ENCODE assay signal across 8 mouse cellular contexts in genomic region chr17:23672761-23673160, GRCm38 (mm10). TPM values are rescaled to one million over a fixed set of nuclear protein-coding genes. Genes with fewer than 3 reads are reported as not detected.
A peak's percentile ranks its signal among the peaks of the same experiment; 100 is the strongest.
DNase-seq lines count a peak whose midpoint lies in the region; ATAC-seq lines count a peak whose summit lies in the region.

No protein-coding gene starts in this region.

- peaks cover 9% of the 10 kb centered on the region for H3K36me3 ChIP-seq in neural tube, embryonic 11.5 days (ENCODE audit: control insufficient read depth, insufficient read depth, low read length)
- H3K36me3 ChIP-seq in liver, embryonic 12.5 days, result peaks cover 29% of the 10 kb centered on the region

- peak overlapping the region; percentile 60; the same call in 1 of the 2 replicates for H3K4me3 ChIP-seq in neural tube, embryonic 11.5 days (ENCODE audit: low read depth, low read length)
- H3K4me3 ChIP-seq in liver, embryonic 12.5 days, result peak overlapping the region; percentile 65

- H3K9ac ChIP-seq in neural tube, embryonic 11.5 days (ENCODE audit: low read length), result no peak overlapping the region
- H3K9ac ChIP-seq in liver, embryonic 12.5 days, result peak overlapping the region; percentile 64; the same call in 1 of the 2 replicates

- peak; percentile 61 for DNase-seq in cerebellum, adult 9-11 months
- DNase-seq in cerebellum, postnatal 14 days, result no peak
- DNase-seq in neural tube, embryonic 11.5 days (ENCODE audit: low spot score), result no peak
- no peak for DNase-seq in neural tube, embryonic 10.5 days (ENCODE audit: extremely low spot score, low spot score)
- DNase-seq in adrenal gland, postnatal 4 days (ENCODE audit: low spot score in 2 of 2), result no peak
- no peak for DNase-seq in ovary, postnatal 36 days (ENCODE audit: low spot score)

- no peak for ATAC-seq in neural tube, embryonic 11.5 days (ENCODE audit: insufficient read depth, low FRiP score, low TSS enrichment)
- no peak for ATAC-seq in liver, embryonic 12.5 days
- no peak for ATAC-seq in cerebellum, adult (ENCODE audit: insufficient number of reproducible peaks, low FRiP score, low TSS enrichment)

- peak overlapping the region; percentile 76 for H3K4me2 ChIP-seq in neural tube, embryonic 11.5 days (ENCODE audit: low read depth)
- peak overlapping the region; percentile 72 for H3K4me2 ChIP-seq in liver, embryonic 12.5 days

- WGBS in neural tube, embryonic 11.5 days, result 73% methylated on average over 3 of the region's 3 CpGs
- 39% methylated on average over 3 of the region's 3 CpGs for WGBS in liver, embryonic 12.5 days (ENCODE audit: insufficient replicate concordance)

- peaks cover 17% of the 10 kb centered on the region for H3K27me3 ChIP-seq in neural tube, embryonic 11.5 days (ENCODE audit: control insufficient read depth, insufficient read depth, low read length)
- peaks cover 32% of the 10 kb centered on the region for H3K27me3 ChIP-seq in liver, embryonic 12.5 days (replicated peaks)

- no peaks in the 10 kb centered on the region for H3K9me3 ChIP-seq in neural tube, embryonic 11.5 days (ENCODE audit: control insufficient read depth, low read length)
- no peaks in the 10 kb centered on the region for H3K9me3 ChIP-seq in liver, embryonic 12.5 days (replicated peaks)

- no peak overlapping the region for H3K27ac ChIP-seq in neural tube, embryonic 11.5 days (ENCODE audit: low read depth, low read length)
- H3K27ac ChIP-seq in liver, embryonic 12.5 days, result no peak overlapping the region

- peaks cover 15% of the 10 kb centered on the region for H3K4me1 ChIP-seq in neural tube, embryonic 11.5 days (ENCODE audit: control insufficient read depth, insufficient read depth, low read length)
- H3K4me1 ChIP-seq in liver, embryonic 12.5 days, result peaks cover 56% of the 10 kb centered on the region

RNA-seq across cellular contexts. Expression of gene Hcfc1r1, which starts 0.6 kb away (rescaled TPM):
- 52.5 and 60.1 TPM in 2 replicates for polyA plus RNA-seq in neural tube, embryonic 11.5 days (2014; fragmentation: Nextera tagmentation; extraction: Ambion mirVana)
- polyA plus RNA-seq in liver, embryonic 12.5 days (2016; fragmentation: Nextera tagmentation; extraction: Ambion mirVana), result 23.6 and 25.5 TPM in 2 replicates
- total RNA-seq in adrenal gland, postnatal 4 days (2021), result 100 to 1,000 TPM; 132 to 134 TPM

RNA-seq across cellular contexts. Expression of gene Thoc6, which starts 0.9 kb away (rescaled TPM):
- 57.8 and 62.4 TPM in 2 replicates for polyA plus RNA-seq in neural tube, embryonic 11.5 days (2014; fragmentation: Nextera tagmentation; extraction: Ambion mirVana)
- polyA plus RNA-seq in liver, embryonic 12.5 days (2016; fragmentation: Nextera tagmentation; extraction: Ambion mirVana), result 31.4 and 36.1 TPM in 2 replicates
- 10 to 100 TPM; 26.7 to 27.5 TPM for total RNA-seq in adrenal gland, postnatal 4 days (2021)

RNA-seq across cellular contexts. Expression of gene Tnfrsf12a, which starts 4.5 kb away (rescaled TPM):
- polyA plus RNA-seq in neural tube, embryonic 11.5 days (2014; fragmentation: Nextera tagmentation; extraction: Ambion mirVana), result 2.3 and 3.6 TPM in 2 replicates
- polyA plus RNA-seq in liver, embryonic 12.5 days (2016; fragmentation: Nextera tagmentation; extraction: Ambion mirVana), result 7.1 and 7.8 TPM in 2 replicates
- 10 to 100 TPM; 53.2 to 53.8 TPM for total RNA-seq in adrenal gland, postnatal 4 days (2021)

RNA-seq across cellular contexts. Expression of gene Cldn6, which starts 6.3 kb away (rescaled TPM):
- polyA plus RNA-seq in neural tube, embryonic 11.5 days (2014; fragmentation: Nextera tagmentation; extraction: Ambion mirVana), result 8.7 and 11.1 TPM in 2 replicates
- 0.78 and 2.3 TPM in 2 replicates for polyA plus RNA-seq in liver, embryonic 12.5 days (2016; fragmentation: Nextera tagmentation; extraction: Ambion mirVana)
- total RNA-seq in adrenal gland, postnatal 4 days (2021), result 10 to 100 TPM in 1 of 2 experiments, not detected in 1; 12.1 TPM

RNA-seq across cellular contexts. Expression of gene Cldn9, which starts 11.1 kb away (rescaled TPM):
- polyA plus RNA-seq in neural tube, embryonic 11.5 days (2014; fragmentation: Nextera tagmentation; extraction: Ambion mirVana), result 1.3 and 1.9 TPM in 2 replicates
- polyA plus RNA-seq in liver, embryonic 12.5 days (2016; fragmentation: Nextera tagmentation; extraction: Ambion mirVana), result 0.08 and 0.11 TPM in 2 replicates
- total RNA-seq in adrenal gland, postnatal 4 days (2021), result 1 to 10 TPM in 1 of 2 experiments, not detected in 1; 2.4 TPM
